Mouse (Mus musculus): ENCODE results near the gene Apom.
A peak's percentile ranks its signal among the peaks of the same experiment; 100 is the strongest.
"Not testable (repeated sequence)": the region's sequence is repeated elsewhere in the genome, so short reads cannot be mapped to it uniquely, and the experiment has no call there.

Apom gene

DNA sequence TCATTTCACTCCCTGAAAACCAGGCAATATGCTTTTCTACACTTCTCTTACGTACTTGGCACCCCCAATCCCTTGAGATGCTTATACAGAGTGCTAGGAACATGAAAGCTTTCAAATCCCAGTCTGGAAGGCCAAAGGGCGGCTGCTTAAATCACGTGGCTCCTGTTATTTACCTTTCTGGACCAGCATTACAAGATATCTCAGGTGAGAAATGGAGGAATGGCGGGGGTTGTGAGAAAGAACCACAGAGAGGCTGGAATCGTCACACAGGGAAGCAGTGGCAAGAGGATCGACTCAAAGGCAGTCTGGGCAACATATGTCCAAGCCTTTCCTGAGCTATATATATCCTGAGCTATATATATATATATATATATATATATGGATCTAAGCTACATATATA, 6.3 kb downstream of the Apom start:
- no peak for DNase-seq (ENCODE audit: low read depth, low spot score)
- Histone ChIP-seq H3K36me3 (ENCODE audit: control insufficient read depth, insufficient read depth, low read length, poor library complexity, severe bottlenecking) (peaks cover 8% of the 10 kb centered on the region; the same call in 1 of the 2 replicates), H3K27me3 (ENCODE audit: control insufficient read depth, insufficient read depth, low read length, poor library complexity, severe bottlenecking) (no peaks in the 10 kb centered on the region; the same call in 1 of the 2 replicates)

DNA sequence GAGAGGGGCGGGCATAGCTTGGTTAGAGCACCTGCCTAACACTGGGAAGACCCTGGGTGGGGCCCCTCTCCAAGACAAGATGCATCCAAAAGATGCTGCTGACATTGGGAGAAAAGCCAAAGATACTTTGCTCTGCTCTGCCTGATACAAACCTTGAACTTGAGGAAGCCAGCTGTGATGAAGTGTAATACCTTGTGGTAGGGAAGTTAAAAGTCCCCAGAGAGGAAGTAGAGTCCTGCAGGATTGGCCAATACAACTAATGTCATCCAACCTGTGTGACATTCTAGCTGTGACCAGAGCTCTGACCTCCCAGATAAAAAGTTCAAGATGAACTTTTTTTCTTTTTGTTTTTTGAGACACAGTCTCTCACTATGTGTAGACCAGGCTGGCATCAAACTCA, 6.8 kb downstream of the Apom start:
- H3K27me3 ChIP-seq (ENCODE audit: control insufficient read depth, insufficient read depth, low read length, poor library complexity, severe bottlenecking) = no peaks in the 10 kb centered on the region; the same call in 1 of the 2 replicates
- DNase-seq (ENCODE audit: low read depth, low spot score) = peak; percentile 26
- peaks cover 8% of the 10 kb centered on the region; the same call in 1 of the 2 replicates for H3K36me3 ChIP-seq (ENCODE audit: control insufficient read depth, insufficient read depth, low read length, poor library complexity, severe bottlenecking)

DNA sequence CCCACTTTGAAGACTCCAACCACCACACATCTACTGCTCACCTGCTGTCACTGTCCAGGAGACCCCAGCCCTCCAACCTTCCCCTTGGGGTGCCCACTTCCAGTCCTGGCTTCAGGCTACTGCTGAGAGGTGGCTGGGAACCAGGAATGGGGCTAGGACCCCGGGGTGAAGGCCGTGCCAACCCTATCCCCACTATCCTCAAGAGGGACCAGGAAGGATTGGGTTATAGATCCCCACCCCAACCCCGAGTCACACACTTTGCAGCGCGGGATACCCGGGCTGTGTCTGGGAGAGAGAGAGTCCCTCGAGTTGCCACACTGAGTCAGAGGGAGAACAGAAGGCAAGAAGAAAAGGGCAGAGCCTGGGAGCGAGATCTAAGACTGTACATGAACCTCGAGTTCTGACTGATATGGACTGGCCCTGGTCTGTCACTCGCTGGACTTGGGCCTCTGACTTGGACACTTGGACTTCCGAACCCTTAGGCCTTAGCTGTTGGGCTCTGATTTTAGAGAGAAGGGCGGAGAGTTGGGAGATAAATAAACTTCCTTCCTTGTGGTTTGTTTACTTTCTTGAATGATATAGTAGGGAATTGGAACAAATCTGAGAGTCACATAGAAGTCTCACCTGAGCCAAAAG, 7.5 kb downstream of the Apom start:
- not testable (repeated sequence) for H3K27me3 ChIP-seq (ENCODE audit: control insufficient read depth, insufficient read depth, low read length, poor library complexity, severe bottlenecking); DNase-seq (ENCODE audit: low read depth, low spot score); H3K36me3 ChIP-seq (ENCODE audit: control insufficient read depth, insufficient read depth, low read length, poor library complexity, severe bottlenecking)

DNA sequence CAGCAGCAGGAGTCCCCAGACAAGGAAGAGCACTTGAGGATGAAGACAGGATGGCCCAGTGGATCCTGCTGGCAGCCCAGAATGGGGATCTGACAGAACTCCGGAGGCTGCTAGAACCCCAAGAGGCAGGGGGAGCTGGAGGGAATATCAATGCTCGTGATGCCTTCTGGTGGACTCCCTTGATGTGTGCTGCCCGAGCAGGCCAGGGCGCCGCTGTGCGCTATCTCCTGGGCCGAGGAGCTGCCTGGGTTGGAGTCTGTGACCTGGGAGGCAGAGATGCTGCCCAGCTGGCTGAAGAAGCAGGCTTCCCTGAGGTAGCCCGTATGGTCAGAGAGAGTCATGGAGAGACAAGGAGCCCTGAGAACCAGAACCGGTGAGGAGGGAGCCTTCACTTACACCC, 8.6 kb downstream of the Apom start:
- DNase-seq (ENCODE audit: low read depth, low spot score); H3K27me3 ChIP-seq (ENCODE audit: control insufficient read depth, insufficient read depth, low read length, poor library complexity, severe bottlenecking); H3K36me3 ChIP-seq (ENCODE audit: control insufficient read depth, insufficient read depth, low read length, poor library complexity, severe bottlenecking): not testable (repeated sequence)

DNA sequence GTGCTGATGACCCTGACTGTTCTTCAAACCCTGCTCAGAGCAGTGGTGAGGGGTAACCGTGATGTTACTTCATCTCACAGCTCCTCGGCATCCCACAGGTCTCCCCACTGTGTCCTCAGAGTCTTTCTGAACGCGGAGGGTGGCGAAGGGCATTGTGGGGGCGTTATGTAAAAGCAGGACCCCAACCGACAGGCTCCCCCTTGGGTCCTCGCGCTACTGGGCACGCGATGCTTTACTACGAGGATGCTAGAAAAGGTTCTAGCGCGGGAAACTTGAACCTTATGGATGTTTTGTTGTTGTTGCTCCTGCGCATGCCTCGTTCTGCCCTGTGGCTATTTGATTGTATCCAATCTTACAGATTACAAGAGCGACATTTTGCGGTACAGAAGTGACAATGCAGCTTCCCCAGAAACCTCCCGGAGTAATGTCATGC, 10.0 kb downstream of the Apom start, which contains the start of gene Csnk2b:
Gene Csnk2b (minus strand): TSS at position 183 of the 433 bp plus-strand sequence.
- peaks cover 10% of the 10 kb centered on the region; the same call in 1 of the 2 replicates for H3K36me3 ChIP-seq (ENCODE audit: control insufficient read depth, insufficient read depth, low read length, poor library complexity, severe bottlenecking)
- H3K27me3 ChIP-seq (ENCODE audit: control insufficient read depth, insufficient read depth, low read length, poor library complexity, severe bottlenecking) = no peaks in the 10 kb centered on the region; the same call in 1 of the 2 replicates
- DNase-seq (ENCODE audit: low read depth, low spot score) = peak; percentile 65

DNA sequence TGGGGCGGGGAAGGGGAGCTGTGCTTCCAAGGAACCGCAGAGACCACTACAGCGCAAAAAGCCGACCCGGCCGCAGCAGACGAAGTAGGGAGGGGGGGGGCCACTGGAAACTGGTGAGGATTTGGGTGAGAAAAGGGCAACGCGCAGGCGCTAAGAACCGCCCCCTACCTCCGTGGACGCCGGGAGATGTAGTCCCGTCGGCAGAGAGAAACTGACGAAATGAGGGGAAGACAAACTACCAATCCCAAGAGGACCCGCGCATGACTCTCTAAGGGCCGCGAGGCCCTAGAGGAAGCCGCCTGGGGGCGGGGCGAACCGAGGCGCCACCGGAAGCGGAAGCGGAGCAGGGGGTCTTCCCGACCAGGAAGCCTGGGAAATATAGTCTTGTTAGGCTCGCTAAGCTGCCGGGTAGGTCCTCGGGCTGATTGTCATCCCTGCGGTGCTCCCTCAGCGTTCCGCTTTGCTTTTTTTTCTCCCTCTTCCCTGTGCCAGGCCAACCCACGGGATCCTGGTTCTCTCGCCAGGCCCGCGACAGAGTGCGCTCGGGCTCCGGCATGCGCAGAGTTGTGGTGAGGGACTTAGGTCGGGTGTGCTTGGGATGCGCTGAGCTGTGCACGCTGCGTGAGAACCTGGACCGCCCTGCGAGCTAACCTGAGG, 10.6 kb downstream of the Apom start, which contains the start of gene Gpank1:
Gene Gpank1 (plus strand): TSS at position 313 of the 657 bp plus-strand sequence.
- peak; percentile 98 for DNase-seq (ENCODE audit: low read depth, low spot score)

DNA sequence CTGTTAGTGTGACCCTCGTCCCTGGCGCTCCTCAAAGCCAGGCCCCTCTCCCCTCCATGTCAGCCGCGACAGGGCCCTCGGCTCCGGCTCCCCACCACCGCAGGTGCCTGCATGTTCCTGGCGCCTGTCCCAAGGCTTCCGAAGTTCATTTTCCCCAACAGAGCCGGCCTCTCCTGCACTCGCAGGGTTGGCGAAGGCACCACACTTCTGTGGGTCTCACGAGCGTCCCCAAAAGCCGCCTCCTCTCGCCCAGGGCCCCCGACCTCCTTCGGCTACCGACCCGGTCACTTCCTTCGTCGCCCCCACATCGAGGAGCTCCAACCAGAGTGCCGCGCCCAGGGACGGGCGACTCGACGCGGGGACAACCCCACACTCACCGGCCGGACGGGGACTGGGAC, 11.1 kb downstream of the Apom start:
- Histone ChIP-seq H3K36me3 (ENCODE audit: control insufficient read depth, insufficient read depth, low read length, poor library complexity, severe bottlenecking) (peaks cover 10% of the 10 kb centered on the region; the same call in 1 of the 2 replicates), H3K27me3 (ENCODE audit: control insufficient read depth, insufficient read depth, low read length, poor library complexity, severe bottlenecking) (no peaks in the 10 kb centered on the region; the same call in 1 of the 2 replicates)
- no peak for DNase-seq (ENCODE audit: low read depth, low spot score)

More for the DNA sequence above, 10.6 kb downstream of the Apom start, which contains the start of gene Gpank1:
- no peaks in the 10 kb centered on the region; the same call in 1 of the 2 replicates for H3K27me3 ChIP-seq (ENCODE audit: control insufficient read depth, insufficient read depth, low read length, poor library complexity, severe bottlenecking)
- H3K36me3 ChIP-seq (ENCODE audit: control insufficient read depth, insufficient read depth, low read length, poor library complexity, severe bottlenecking) = peaks cover 10% of the 10 kb centered on the region; the same call in 1 of the 2 replicates

DNA sequence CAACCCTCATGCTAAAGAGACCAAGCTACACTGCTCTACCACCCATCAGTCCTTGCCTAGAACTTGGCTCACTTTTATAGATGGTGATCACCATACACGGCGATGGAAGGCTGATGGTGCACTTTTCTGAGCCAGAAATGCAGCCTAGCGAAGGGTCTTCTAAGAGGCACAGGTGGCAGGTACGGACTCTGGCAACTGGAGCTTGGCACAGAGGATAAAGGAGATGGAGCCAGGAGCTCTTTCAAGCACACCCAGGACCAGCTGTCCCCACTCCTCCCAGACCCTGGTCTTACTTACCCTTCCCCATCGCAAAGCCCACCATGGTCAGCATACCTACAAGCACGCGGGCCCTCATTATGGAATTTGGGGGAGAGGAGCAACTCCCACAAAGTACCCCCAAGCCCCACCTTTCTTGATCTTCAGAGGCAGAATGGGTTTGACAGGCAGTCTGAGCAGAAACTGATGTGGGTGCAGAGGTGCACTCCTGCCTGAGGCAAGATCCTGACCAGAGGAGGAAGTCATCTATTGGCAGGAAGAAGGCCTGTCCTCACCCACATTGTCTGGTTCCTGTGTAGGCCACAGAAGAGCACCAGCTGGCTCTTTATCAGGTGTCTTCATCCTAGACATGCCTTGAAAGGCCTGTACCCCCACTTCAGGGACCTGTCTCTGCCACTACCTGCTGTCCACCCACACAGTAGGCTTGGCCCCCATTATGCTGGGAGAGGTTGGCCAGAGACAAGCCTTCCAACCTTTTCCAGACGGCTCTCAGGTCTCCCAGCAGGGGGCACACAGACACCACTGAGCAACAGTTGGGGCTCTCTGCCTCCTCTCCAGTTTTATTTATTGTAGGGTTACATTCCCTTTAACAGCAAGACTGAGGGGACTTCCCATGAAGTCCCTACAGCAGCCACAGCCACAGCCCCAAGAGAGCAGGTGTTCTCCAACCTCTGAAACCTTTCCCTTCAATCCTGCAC, 16.5 kb downstream of the Apom start, which contains the start of gene Ly6g5b:
Gene Ly6g5b (minus strand): TSS at position 383 of the 974 bp plus-strand sequence.
- no peaks in the 10 kb centered on the region for H3K27me3 ChIP-seq (ENCODE audit: control insufficient read depth, insufficient read depth, low read length, poor library complexity, severe bottlenecking)
- H3K36me3 ChIP-seq (ENCODE audit: control insufficient read depth, insufficient read depth, low read length, poor library complexity, severe bottlenecking) = peaks cover 2% of the 10 kb centered on the region; the same call in 1 of the 2 replicates
- DNase-seq (ENCODE audit: low read depth, low spot score) = peak; percentile 62

DNA sequence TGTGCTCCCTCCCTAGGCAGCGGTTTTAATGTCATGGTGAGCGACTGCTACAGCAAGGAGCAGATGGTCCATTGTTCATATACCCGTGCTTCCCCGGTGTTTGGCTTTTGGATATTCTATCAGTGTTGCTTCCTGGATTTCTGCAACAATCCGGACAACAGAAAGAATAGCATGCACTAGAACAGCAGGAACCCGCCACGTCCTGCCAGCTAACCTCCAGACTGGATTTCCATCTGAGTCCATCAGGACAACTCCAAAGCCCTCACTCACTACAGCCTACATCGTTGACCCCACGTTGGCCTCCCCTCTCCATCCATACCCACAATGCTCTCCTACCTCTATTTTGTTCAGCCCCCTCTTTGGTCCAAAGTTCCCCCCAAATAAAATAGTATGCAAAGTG, 20.1 kb downstream of the Apom start:
- no peak for DNase-seq (ENCODE audit: low read depth, low spot score)
- H3K27me3 ChIP-seq (ENCODE audit: control insufficient read depth, insufficient read depth, low read length, poor library complexity, severe bottlenecking) = no peaks in the 10 kb centered on the region
- H3K36me3 ChIP-seq (ENCODE audit: control insufficient read depth, insufficient read depth, low read length, poor library complexity, severe bottlenecking) = no peaks in the 10 kb centered on the region; the same call in 1 of the 2 replicates

DNA sequence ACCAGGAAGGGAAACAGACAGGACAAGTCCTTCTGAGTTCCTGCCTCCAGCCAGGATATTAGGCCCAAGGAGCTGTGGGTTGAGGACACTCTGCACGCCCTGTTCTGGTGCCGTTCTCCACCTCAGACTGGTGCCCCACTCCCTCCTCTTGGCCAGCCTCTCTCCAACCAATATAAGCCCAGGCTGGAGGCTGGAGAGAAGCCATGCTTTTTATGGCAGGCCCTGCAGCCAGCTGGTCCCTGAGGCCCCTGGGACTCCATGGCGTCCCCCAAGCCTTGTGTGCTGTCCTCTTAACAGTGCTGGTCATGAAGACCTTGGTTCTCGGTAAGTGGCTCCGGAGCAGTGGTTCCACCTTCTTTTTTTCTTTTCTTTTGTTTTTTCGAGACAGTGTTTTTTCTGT, 23.8 kb downstream of the Apom start, which contains the start of gene Ly6g5c:
Gene Ly6g5c (plus strand): TSS at position 183 of the 400 bp plus-strand sequence.
- no peak for DNase-seq (ENCODE audit: low read depth, low spot score)
- Histone ChIP-seq H3K27me3 (ENCODE audit: control insufficient read depth, insufficient read depth, low read length, poor library complexity, severe bottlenecking) (no peaks in the 10 kb centered on the region), H3K36me3 (ENCODE audit: control insufficient read depth, insufficient read depth, low read length, poor library complexity, severe bottlenecking) (no peaks in the 10 kb centered on the region; the same call in 1 of the 2 replicates)

DNA sequence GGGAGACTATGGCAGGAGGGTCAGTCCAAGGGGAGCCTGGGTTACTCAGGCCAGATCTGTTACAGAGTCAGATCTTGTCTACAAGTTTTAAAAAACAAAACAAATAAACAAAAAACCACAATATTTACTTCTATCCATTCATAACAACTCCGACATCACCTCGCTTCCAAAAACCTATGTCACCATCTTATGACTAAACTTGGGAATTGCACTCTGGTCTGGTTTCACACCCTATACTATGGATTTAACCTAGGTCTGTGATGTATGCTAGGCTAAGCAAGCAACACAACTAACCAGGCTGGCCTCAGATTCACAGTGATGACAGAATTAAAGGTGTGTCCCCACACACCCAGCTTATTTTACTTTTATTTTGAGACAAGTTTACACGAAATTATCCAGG, 25.3 kb downstream of the Apom start:
- H3K27me3 ChIP-seq (ENCODE audit: control insufficient read depth, insufficient read depth, low read length, poor library complexity, severe bottlenecking) = no peaks in the 10 kb centered on the region
- peaks cover 4% of the 10 kb centered on the region for H3K36me3 ChIP-seq (ENCODE audit: control insufficient read depth, insufficient read depth, low read length, poor library complexity, severe bottlenecking)
- DNase-seq (ENCODE audit: low read depth, low spot score) = no peak

DNA sequence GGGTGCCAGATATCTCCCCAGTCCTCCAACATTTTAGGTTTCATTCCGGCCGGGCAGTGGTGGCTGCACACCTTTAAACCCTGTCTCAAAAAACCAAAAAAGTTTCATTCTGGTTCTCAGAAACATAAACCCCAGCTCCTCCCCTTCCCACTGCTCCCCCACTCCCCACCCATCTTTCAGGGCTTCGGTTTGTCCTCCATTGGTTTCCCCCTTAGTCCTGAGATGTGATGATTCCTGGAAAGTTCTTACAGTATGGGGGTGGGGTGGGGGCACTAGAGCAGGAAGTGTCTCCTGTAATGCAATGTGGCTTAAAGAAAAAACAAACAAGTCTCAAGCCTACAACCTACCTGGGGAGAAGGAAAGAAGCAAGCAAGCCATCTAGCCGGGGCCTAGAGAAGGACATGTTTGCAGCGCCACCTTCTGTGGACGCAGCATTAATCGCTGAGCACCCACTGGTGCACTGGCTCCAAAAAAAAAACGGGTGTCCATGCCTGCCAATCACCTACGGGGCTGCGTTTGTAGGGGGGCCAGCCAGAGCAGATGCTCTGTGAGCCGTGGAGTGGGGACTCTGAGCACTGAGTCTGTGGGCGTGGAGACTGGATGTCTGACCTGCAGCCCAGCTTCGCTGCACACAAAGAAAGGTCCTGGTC, 26.0 kb downstream of the Apom start:
- no peaks in the 10 kb centered on the region for H3K27me3 ChIP-seq (ENCODE audit: control insufficient read depth, insufficient read depth, low read length, poor library complexity, severe bottlenecking)
- peak; percentile 61 for DNase-seq (ENCODE audit: low read depth, low spot score)
- H3K36me3 ChIP-seq (ENCODE audit: control insufficient read depth, insufficient read depth, low read length, poor library complexity, severe bottlenecking) = peaks cover 4% of the 10 kb centered on the region

DNA sequence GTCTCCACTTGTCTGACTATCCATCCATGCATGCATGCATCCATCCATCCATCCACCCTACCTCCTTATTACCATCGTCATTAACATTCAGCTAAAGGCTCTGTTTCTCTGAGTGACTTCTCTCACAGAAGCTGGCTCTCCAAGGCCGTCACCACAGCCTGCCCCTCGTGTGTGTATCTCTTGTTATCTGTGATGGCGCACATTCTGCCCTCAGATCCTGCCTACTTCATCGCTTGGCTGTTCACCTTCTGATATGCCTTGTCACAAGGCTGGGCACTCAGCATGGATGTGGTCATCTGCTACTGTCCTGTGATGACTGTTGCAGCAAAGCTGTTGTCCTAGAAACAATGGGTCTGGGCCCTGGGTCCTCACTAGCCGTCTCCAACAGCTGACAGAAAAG, 27.1 kb downstream of the Apom start:
- Histone ChIP-seq H3K27me3 (ENCODE audit: control insufficient read depth, insufficient read depth, low read length, poor library complexity, severe bottlenecking) (no peaks in the 10 kb centered on the region), H3K36me3 (ENCODE audit: control insufficient read depth, insufficient read depth, low read length, poor library complexity, severe bottlenecking) (peaks cover 4% of the 10 kb centered on the region)
- no peak for DNase-seq (ENCODE audit: low read depth, low spot score)

DNA sequence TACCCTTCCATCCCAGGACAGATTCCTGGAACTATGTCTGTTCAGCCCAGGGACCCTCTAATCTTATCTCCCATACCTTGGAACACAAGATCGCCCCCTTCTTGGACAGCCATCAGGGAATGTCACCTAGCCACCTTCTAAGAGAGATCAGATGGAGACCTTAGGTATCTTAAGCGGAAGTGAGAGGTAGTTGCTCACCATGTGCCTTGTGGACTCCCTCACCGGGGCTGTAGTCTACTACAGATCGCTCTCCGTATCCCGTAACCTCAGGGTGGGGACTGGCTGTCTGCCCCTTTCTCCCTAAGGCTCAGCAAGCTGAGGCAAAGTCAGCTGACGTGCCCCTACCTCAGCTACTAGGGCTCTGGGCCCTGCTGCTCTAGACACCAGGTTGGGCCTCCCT, 27.8 kb downstream of the Apom start:
- no peak for DNase-seq (ENCODE audit: low read depth, low spot score)
- Histone ChIP-seq H3K27me3 (ENCODE audit: control insufficient read depth, insufficient read depth, low read length, poor library complexity, severe bottlenecking) (no peaks in the 10 kb centered on the region), H3K36me3 (ENCODE audit: control insufficient read depth, insufficient read depth, low read length, poor library complexity, severe bottlenecking) (peaks cover 4% of the 10 kb centered on the region)
